Mouse (Mus musculus): ENCODE measurements at regions not wholly inside any gene's neighbourhood (a gene's known extent, or its start where the extent isn't known, plus 50 kb on each side); places are given as distances from the start of the nearest gene placed in this dataset.

DNA sequence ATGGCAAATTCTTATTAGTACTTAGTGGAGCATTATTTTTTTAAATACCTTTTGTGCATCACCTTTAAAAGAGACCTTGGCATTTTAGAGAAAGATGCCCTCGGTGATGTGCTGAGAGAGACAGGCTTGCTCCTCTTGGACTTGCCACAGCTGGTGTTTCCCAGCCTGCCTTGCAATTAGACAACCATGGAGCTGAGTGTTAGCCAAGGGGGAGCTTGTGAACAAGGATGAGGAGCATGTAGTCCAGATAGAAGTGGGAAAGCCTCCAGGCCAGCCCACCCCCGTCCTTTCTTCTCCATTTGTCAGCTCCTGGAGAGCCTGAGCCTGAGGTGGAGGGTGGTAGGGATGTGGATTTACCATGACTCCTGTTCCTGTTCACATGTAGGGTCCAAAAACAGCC is 161.9 kb downstream of the Cct6b start:
- no peak for TF ChIP-seq CTCF (IDR thresholded peaks at IDR 0.05; ENCODE audit: extremely low read depth, insufficient read depth, low read length)
- no peak for TF ChIP-seq POLR2A (IDR thresholded peaks at IDR 0.05; ENCODE audit: extremely low read depth, insufficient read depth, low read length)

Measured in cortical plate, adult 2 months (tissue).